Mouse (Mus musculus) stomach, postnatal 0 days (tissue): ENCODE data around the gene Rps6kc1.

Experiments used
- CTCF ChIP-seq: IDR thresholded peaks from 2 replicates; pipeline ENCODE4 v1.5.1; 2016; ENCODE audit warnings: antibody characterized with exemption, low read depth, mild to moderate bottlenecking, moderate library complexity
- EP300 ChIP-seq: optimal IDR thresholded peaks from 2 replicates; pipeline ENCODE3; 2016; ENCODE audit warnings: antibody characterized with exemption

GRCm38 (mm10) chr1:190951014-190951413 lies 39.4 kb upstream of the Rps6kc1 start:
- TF ChIP-seq CTCF (no peak), EP300 (no peak)
